Mouse (Mus musculus) C2C12 (cell line): ENCODE measurements around the gene Scn1b. TPM values are rescaled to one million over a fixed set of nuclear protein-coding genes. Genes with fewer than 3 reads are reported as not detected.

ENCODE experiments used
- H3K27me3 ChIP-seq: one replicate; pipeline ENCODE4 v1.6.1; 2011; ENCODE audit not compliant: control insufficient read depth, insufficient read depth, insufficient read length
- H3K36me3 ChIP-seq: one replicate; pipeline ENCODE4 v1.6.1; 2011; ENCODE audit not compliant: control insufficient read depth, insufficient read depth
- H3K4me3 ChIP-seq: one replicate; pipeline ENCODE4 v1.5.1; 2011; ENCODE audit warnings: mild to moderate bottlenecking, control low read depth; ENCODE audit not compliant: poor library complexity, insufficient read depth, severe bottlenecking
- H3K79me2 ChIP-seq: one replicate; pipeline ENCODE4 v1.6.1; 2011; ENCODE audit not compliant: control insufficient read depth, insufficient read depth
- H3K79me3 ChIP-seq: one replicate; pipeline ENCODE4 v1.6.1; 2011; ENCODE audit warnings: low read depth, control low read depth
- H3ac ChIP-seq: one replicate; pipeline ENCODE3; 2011; ENCODE audit warnings: low read depth; ENCODE audit not compliant: control insufficient read depth, insufficient read length
- CEBPB ChIP-seq: IDR thresholded peaks from one replicate; pipeline ENCODE4 v1.6.1; 2011; ENCODE audit warnings: low read depth, mild to moderate bottlenecking, control low read depth, moderate library complexity
- CTCF ChIP-seq: IDR thresholded peaks from one replicate; pipeline ENCODE4 v1.5.1; 2011; ENCODE audit not compliant: control insufficient read depth, insufficient read depth, insufficient read length
- FOSL1 ChIP-seq: IDR thresholded peaks from one replicate; pipeline ENCODE4 v1.8.0; 2011; ENCODE audit warnings: mild to moderate bottlenecking, low read length; ENCODE audit not compliant: poor library complexity, insufficient read depth, severe bottlenecking
- MAX ChIP-seq: IDR thresholded peaks from one replicate; pipeline ENCODE4 v1.6.1; 2011; ENCODE audit warnings: mild to moderate bottlenecking, control low read depth
- MYOD1 ChIP-seq: IDR thresholded peaks from one replicate; pipeline ENCODE4 v1.6.1; 2011; ENCODE audit warnings: low read depth; ENCODE audit not compliant: control insufficient read depth, insufficient read length
- MYOG ChIP-seq: IDR thresholded peaks from one replicate; pipeline ENCODE4 v1.6.1; 2011; ENCODE audit not compliant: control insufficient read depth, insufficient read length; ENCODE audit errors: extremely low read depth
- USF1 ChIP-seq: IDR thresholded peaks from one replicate; pipeline ENCODE4 v1.6.1; 2011; ENCODE audit warnings: low read depth, mild to moderate bottlenecking, control low read depth, moderate library complexity
- long read RNA-seq, 2 experiments: library from polyadenylated mRNA; unstranded; transcript quantifications; one replicate each; pipeline ENCODE4 v2.0.0; 2019 to 2020
- polyA plus RNA-seq: library from polyadenylated mRNA; unstranded; fragments of >200 nt; fragmentation: generic; extraction: Trizol; gene quantifications from one replicate; pipeline ENCODE4 v1.2.1, GENCODE M21; 2012; ENCODE audit warnings: missing spikeins

Gene Scn1b
- 2.3 TPM for polyA plus RNA-seq
- long read RNA-seq, experiment 1 = 0 reads
- long read RNA-seq, experiment 2, partial matches to known transcripts = 1 of 1 reads
- long read RNA-seq, experiment 2, other reads (novel, unspliced or antisense) = 0 of 1 reads

DNA sequence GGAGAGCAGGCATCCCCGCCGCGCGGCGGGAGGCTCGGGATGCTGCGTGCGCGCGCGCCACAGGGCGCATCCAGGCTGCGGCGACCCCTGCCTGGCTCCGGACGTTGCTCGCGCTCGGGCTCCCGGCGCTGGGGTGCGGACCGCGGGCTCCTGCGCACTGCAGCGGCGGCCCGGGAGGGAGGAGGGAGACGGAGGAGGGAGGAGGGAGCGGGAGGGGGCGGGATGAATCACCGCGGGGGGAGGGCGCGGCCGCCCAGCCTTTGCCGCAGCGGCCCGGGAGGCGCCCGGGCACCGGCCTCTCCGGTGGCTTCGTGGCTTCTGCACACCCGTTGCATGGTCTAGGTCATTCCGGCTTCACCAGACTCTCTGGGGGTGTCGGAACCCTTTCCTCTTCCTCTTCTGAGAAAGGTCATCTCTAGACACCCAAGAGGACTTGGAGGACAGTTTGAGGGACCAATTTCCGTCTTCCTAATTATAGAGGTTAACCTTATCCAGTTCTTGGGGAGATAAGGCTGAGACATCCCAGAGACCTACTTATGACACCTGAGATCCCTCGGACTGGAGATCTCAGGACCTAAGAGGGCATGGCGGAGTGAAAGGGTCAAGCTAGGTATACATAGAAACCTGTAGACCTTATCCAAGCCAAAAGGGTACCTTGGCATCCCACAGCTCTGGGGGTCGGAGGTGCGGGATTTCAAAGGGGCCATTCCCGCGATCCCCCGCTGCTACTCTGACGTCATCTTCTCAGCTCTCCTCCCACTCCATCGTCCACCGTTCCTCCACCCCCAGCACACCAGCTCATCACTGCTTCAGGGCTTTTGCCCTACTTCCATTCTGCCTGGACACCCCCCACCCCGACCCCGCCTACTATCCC is at the start of gene Scn1b:
Gene Scn1b, minus strand, starts transcription at position 153 of the 874 bp plus-strand sequence.
- TF ChIP-seq CEBPB = no peak
- TF ChIP-seq CTCF = no peak
- Histone ChIP-seq H3ac (peak within 1 kb of the TSS; percentile 80), H3K36me3 (peaks cover 2% of the 10 kb centered on the region), H3K79me3 (no peaks in the 10 kb centered on the region), H3K79me2 (no peaks in the 10 kb centered on the region), H3K4me3 (peak within 1 kb of the TSS; percentile 25), H3K27me3 (peaks cover 11% of the 10 kb centered on the region)

DNA sequence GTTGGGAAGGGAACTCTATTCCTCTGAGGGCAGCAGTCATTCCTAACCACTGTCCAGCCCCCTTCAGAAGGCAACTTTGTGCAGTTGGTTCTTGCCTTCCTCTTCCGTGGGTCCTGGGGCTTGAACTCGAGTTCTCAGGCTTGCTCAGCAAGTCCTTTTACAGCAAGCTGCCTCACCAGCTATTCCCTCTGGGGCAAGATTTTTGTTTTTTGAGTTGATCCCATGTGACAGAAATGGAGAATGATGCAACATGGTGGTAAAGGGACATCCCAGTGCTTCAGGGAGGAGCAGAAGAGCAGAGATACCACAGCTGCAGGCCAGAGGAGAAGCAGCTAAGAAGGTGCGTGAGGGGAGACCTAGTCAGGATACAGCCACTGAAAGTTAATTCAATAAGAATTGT is 48.3 kb upstream of the Scn1b start:
- Histone ChIP-seq H3ac (no peak overlapping the region), H3K79me3 (no peaks in the 10 kb centered on the region), H3K27me3 (peaks cover 12% of the 10 kb centered on the region), H3K79me2 (no peaks in the 10 kb centered on the region), H3K4me3 (no peak overlapping the region), H3K36me3 (no peaks in the 10 kb centered on the region)
- TF ChIP-seq MYOD1 (no peak), MYOG (no peak), CTCF (no peak), CEBPB (no peak), FOSL1 (no peak), USF1 (no peak), MAX (no peak)

DNA sequence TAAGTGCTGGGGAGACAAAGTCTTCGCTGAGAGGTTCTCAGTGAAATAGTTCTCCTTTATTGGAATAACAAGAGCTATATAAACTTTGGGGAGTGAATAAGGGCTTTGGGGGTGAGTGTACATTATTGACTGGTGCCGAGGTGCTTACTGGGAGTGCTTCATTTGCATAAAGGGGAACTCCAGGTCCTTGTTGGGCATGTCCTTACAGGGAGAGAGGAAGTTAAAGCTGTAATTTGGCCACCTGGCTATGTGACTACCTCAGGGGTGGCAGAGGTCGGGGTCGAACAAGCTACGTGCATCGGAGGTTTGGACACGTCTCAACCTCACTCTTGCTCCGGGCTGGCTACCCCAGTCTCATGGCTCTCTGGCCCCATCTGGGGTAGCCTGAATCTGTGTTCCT is 47.7 kb upstream of the Scn1b start:
- no peak overlapping the region for H3ac ChIP-seq
- TF ChIP-seq USF1 (no peak), CEBPB (no peak), CTCF (no peak), FOSL1 (no peak), MYOG (no peak), MAX (no peak), MYOD1 (no peak)
- no peak overlapping the region for H3K4me3 ChIP-seq
- no peaks in the 10 kb centered on the region for H3K79me3 ChIP-seq
- no peaks in the 10 kb centered on the region for H3K79me2 ChIP-seq
- peaks cover 15% of the 10 kb centered on the region for H3K27me3 ChIP-seq
- H3K36me3 ChIP-seq = no peaks in the 10 kb centered on the region

DNA sequence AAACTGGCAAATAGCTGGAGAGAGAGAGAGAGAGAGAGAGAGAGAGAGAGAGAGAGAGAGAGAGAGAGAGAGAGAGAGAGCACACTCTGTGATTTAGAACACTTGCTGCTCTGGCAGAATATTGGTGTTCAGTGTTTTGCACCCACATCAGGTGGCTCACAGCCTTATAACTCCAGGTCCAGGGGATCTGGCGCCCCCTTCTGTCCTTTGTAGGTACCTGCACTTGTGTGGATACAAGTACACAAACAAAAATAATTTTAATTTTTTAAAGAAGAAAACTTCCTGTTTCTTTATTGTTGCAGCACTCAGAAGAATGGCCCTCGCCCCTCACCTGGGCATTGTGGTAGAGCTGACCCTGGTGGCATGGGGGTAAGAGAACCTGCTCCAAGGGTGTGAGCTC is 45.4 kb upstream of the Scn1b start:
- Histone ChIP-seq H3K79me2 (no peaks in the 10 kb centered on the region), H3K27me3 (peaks cover 15% of the 10 kb centered on the region), H3K36me3 (no peaks in the 10 kb centered on the region), H3K79me3 (no peaks in the 10 kb centered on the region), H3ac (no peak overlapping the region), H3K4me3 (no peak overlapping the region)
- no peak for TF ChIP-seq MYOD1
- no peak for TF ChIP-seq MAX
- TF ChIP-seq USF1 = no peak
- TF ChIP-seq CEBPB = no peak
- TF ChIP-seq CTCF = peak; percentile 19

DNA sequence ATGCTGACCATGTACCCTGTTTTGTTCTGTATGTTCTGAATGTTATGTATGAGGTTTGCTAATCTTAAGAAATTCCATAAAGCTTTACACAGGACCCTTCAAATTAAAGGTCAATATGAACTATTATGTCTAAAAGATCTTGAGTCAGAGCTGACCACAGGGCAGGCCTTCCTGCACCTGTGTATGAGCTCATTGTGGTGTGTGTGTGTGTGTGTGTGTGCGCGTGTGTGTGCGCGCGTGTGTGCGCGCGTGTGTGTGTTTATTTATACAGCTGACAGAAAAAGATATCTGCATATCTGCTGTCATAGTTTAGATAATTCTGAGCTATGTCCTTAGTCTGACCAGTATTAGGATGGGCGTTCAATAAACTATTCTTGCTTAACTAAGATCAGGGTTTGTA is 43.7 kb upstream of the Scn1b start:
- Histone ChIP-seq H3K27me3 (peaks cover 15% of the 10 kb centered on the region), H3K79me3 (no peaks in the 10 kb centered on the region), H3K4me3 (no peak overlapping the region), H3K36me3 (no peaks in the 10 kb centered on the region), H3K79me2 (no peaks in the 10 kb centered on the region), H3ac (no peak overlapping the region)
- TF ChIP-seq CEBPB (no peak), MYOG (no peak), MYOD1 (peak; percentile 21), FOSL1 (no peak), USF1 (no peak)

DNA sequence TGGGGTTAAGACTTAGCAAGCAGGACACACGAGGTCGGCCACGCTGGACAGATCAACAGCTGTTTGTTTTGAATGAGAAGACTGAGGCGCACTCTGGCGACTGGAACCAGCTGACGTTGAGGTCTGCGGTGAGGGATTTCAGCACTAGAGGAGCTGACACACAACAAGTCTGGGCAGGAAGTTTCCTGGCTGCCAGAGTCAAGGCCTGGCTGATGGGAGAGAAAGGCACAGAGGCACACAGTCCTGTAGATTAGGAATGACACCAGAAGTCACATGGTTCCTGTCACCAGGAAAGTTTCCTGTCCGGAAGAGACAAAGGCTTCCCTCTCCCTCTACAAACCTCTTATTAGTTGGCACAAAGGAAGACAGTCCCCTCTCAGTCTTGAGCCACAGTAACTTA is 41.6 kb upstream of the Scn1b start:
- TF ChIP-seq FOSL1 (no peak), CEBPB (no peak), MYOG (no peak), MAX (no peak), CTCF (no peak), USF1 (no peak)
- H3K79me3 ChIP-seq = no peaks in the 10 kb centered on the region
- no peaks in the 10 kb centered on the region for H3K36me3 ChIP-seq
- no peak overlapping the region for H3K4me3 ChIP-seq
- H3ac ChIP-seq = no peak overlapping the region
- peaks cover 4% of the 10 kb centered on the region for H3K27me3 ChIP-seq
- no peaks in the 10 kb centered on the region for H3K79me2 ChIP-seq
